In the genomic region with DNA sequence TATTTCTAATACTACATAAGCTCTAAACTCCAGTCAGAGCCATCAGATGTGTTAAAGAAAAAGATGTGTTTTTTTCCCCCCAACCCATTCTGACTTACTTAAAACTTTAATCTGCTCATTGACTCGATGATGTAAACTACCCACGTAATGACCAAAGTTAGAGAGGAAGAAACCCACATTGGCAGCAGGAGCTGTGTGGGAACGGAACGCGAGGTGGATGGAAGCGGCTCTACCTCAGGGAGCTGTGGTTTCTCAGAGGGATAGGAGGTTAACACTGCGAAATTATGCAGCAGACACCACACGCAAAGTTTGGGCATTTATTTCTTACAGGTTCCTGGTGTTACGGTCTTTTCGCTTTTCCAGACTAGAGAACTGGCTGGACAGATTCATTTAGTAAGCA, we compare ENCODE assay signal across 26 mouse cellular contexts.
DNase-seq lines count a peak whose midpoint lies in the region; ATAC-seq lines count a peak whose summit lies in the region.
"Had no signal": no experiment of that assay in that cellular context is flagged by ENCODE, and none has a peak within 500 bp of the region (broad histone marks: within the 10 kb centered on the region; RNA-seq: fewer than 3 reads in every experiment).

No protein-coding gene starts in this region.

- H3K27me3 ChIP-seq in midbrain, embryonic 10.5 days (ENCODE audit: low read depth, poor library complexity, severe bottlenecking): no peaks in the 10 kb centered on the region
- H3K27me3 ChIP-seq in midbrain, embryonic 11.5 days (ENCODE audit: control insufficient read depth, insufficient read depth, low read length): no peaks in the 10 kb centered on the region
- H3K27me3 ChIP-seq in hindbrain, embryonic 15.5 days: no peaks in the 10 kb centered on the region
- no peaks in the 10 kb centered on the region for H3K27me3 ChIP-seq in midbrain, embryonic 14.5 days (ENCODE audit: control insufficient read depth, insufficient read depth, low read length)
- H3K27me3 ChIP-seq: forebrain, embryonic 13.5 days; heart, embryonic 13.5 days; kidney, embryonic 15.5 days; limb, embryonic 15.5 days had no signal

- no peak for DNase-seq in midbrain, embryonic 10.5 days (ENCODE audit: low spot score)
- DNase-seq in midbrain, embryonic 11.5 days (ENCODE audit: low spot score, missing footprints): no peak
- DNase-seq in midbrain, embryonic 14.5 days: peak; percentile 39
- DNase-seq in kidney, postnatal 10 days: no peak
- DNase-seq in heart, adult 9 months (ENCODE audit: low spot score in 2 of 2): no peak
- DNase-seq in urinary bladder, adult 18-20 months (ENCODE audit: low spot score in 2 of 2): no peak
- DNase-seq: adrenal gland, adult 2 months; cerebellum, adult 11-12 months; cerebellum, postnatal 10 days; gastrocnemius, postnatal 14 days; heart, adult 11 months; heart, postnatal 14 days; kidney, adult 11 months; kidney, postnatal 4 days; left cerebral cortex, postnatal 4 days; lung, embryonic 14.5 days; right cerebral cortex, postnatal 25 days; spleen, adult 18-20 months had no signal

- H3K36me3 ChIP-seq in midbrain, embryonic 10.5 days: no peaks in the 10 kb centered on the region
- no peaks in the 10 kb centered on the region for H3K36me3 ChIP-seq in midbrain, embryonic 11.5 days (ENCODE audit: control insufficient read depth, insufficient read depth, low read length)
- H3K36me3 ChIP-seq in hindbrain, embryonic 15.5 days: no peaks in the 10 kb centered on the region
- H3K36me3 ChIP-seq in midbrain, embryonic 14.5 days (ENCODE audit: control insufficient read depth, insufficient read depth, low read length): no peaks in the 10 kb centered on the region
- H3K36me3 ChIP-seq: heart, embryonic 13.5 days; kidney, embryonic 15.5 days; limb, embryonic 15.5 days had no signal

- H3K9me3 ChIP-seq in midbrain, embryonic 10.5 days (replicated peaks): no peaks in the 10 kb centered on the region
- H3K9me3 ChIP-seq in midbrain, embryonic 11.5 days (ENCODE audit: control insufficient read depth, low read length): no peaks in the 10 kb centered on the region
- no peaks in the 10 kb centered on the region for H3K9me3 ChIP-seq in hindbrain, embryonic 15.5 days
- no peaks in the 10 kb centered on the region for H3K9me3 ChIP-seq in midbrain, embryonic 14.5 days (ENCODE audit: control insufficient read depth, low read length)
- H3K9me3 ChIP-seq: forebrain, embryonic 13.5 days; heart, embryonic 13.5 days; kidney, embryonic 15.5 days; limb, embryonic 15.5 days; megakaryocyte, embryonic 14.5 days had no signal

- H3K9ac ChIP-seq in midbrain, embryonic 11.5 days (ENCODE audit: low read length): no peak overlapping the region
- no peak overlapping the region for H3K9ac ChIP-seq in hindbrain, embryonic 15.5 days
- H3K9ac ChIP-seq in midbrain, embryonic 14.5 days (replicated peaks; ENCODE audit: low read length): no peak overlapping the region
- H3K9ac ChIP-seq: forebrain, embryonic 13.5 days; heart, embryonic 13.5 days; kidney, embryonic 15.5 days; limb, embryonic 15.5 days; liver, embryonic 14.5 days; lung, embryonic 14.5 days had no signal

- no peak overlapping the region for H3K4me2 ChIP-seq in midbrain, embryonic 11.5 days
- peak overlapping the region; percentile 30 for H3K4me2 ChIP-seq in hindbrain, embryonic 15.5 days
- peak overlapping the region; percentile 18; the same call in 1 of the 2 replicates for H3K4me2 ChIP-seq in midbrain, embryonic 14.5 days (ENCODE audit: low read length)
- H3K4me2 ChIP-seq: forebrain, embryonic 13.5 days; heart, embryonic 13.5 days; kidney, embryonic 15.5 days; limb, embryonic 15.5 days; lung, embryonic 14.5 days had no signal

- no peak overlapping the region for H3K4me3 ChIP-seq in midbrain, embryonic 10.5 days
- no peak overlapping the region for H3K4me3 ChIP-seq in midbrain, embryonic 11.5 days (ENCODE audit: low read depth, low read length)
- no peak overlapping the region for H3K4me3 ChIP-seq in hindbrain, embryonic 15.5 days
- H3K4me3 ChIP-seq in midbrain, embryonic 14.5 days (replicated peaks; ENCODE audit: low read depth, low read length): no peak overlapping the region
- H3K4me3 ChIP-seq: forebrain, embryonic 13.5 days; heart, embryonic 13.5 days; kidney, embryonic 15.5 days; limb, embryonic 15.5 days; megakaryocyte, embryonic 14.5 days; myocyte had no signal

- H3K4me1 ChIP-seq in midbrain, embryonic 10.5 days: peaks cover 29% of the 10 kb centered on the region
- peaks cover 16% of the 10 kb centered on the region for H3K4me1 ChIP-seq in midbrain, embryonic 11.5 days (ENCODE audit: control insufficient read depth, insufficient read depth, low read length)
- H3K4me1 ChIP-seq in hindbrain, embryonic 15.5 days (replicated peaks): peaks cover 30% of the 10 kb centered on the region
- H3K4me1 ChIP-seq in midbrain, embryonic 14.5 days (ENCODE audit: control insufficient read depth, insufficient read depth, low read length): peaks cover 28% of the 10 kb centered on the region

- 83% methylated on average over 10 of the region's 10 CpGs for WGBS in midbrain, embryonic 10.5 days
- 83% methylated on average over 10 of the region's 10 CpGs for WGBS in midbrain, embryonic 11.5 days
- 58% methylated on average over 10 of the region's 10 CpGs for WGBS in hindbrain, embryonic 15.5 days
- WGBS in midbrain, embryonic 14.5 days: 53% methylated on average over 10 of the region's 10 CpGs

- 0 out of 2 replicates have a peak overlapping the region, but pooled peaks have one; percentile 6 for H3K27ac ChIP-seq in midbrain, embryonic 10.5 days (replicated peaks)
- H3K27ac ChIP-seq in midbrain, embryonic 11.5 days (ENCODE audit: low read depth, low read length): no peak overlapping the region
- peak overlapping the region; percentile 21; the same call in 1 of the 2 replicates for H3K27ac ChIP-seq in hindbrain, embryonic 15.5 days (replicated peaks)
- H3K27ac ChIP-seq in midbrain, embryonic 14.5 days (replicated peaks; ENCODE audit: low read depth, low read length): peak overlapping the region; percentile 6; the same call in 1 of the 2 replicates
- H3K27ac ChIP-seq: forebrain, embryonic 13.5 days; heart, embryonic 13.5 days; kidney, embryonic 15.5 days; limb, embryonic 15.5 days; liver, embryonic 14.5 days had no signal

- ATAC-seq in midbrain, embryonic 11.5 days (ENCODE audit: low FRiP score): no peak; the same call in 1 of the 2 replicates
- peak; percentile 52; the same call in 1 of the 2 replicates for ATAC-seq in hindbrain, embryonic 15.5 days (ENCODE audit: low FRiP score, low read depth)
- 0 out of 2 replicates have a peak, but pooled peaks have one; percentile 8 for ATAC-seq in midbrain, embryonic 14.5 days (ENCODE audit: low FRiP score, low TSS enrichment)
